Mouse (Mus musculus) limb, embryonic 13.5 days (tissue): ENCODE data around the gene Lss. TPM values are rescaled to one million over a fixed set of nuclear protein-coding genes. Genes with fewer than 3 reads are reported as not detected.
A peak's percentile ranks its signal among the peaks of the same experiment; 100 is the strongest.

Source experiments
- ATAC-seq: fragments of 200-750 bp; cut with Nextera tagmentation; 2 replicates; pipeline ENCODE4 v1.8.0; 2017; ENCODE audit warnings: low read depth, moderate number of reproducible peaks, moderate TSS enrichment; ENCODE audit not compliant: low FRiP score
- H3K27ac ChIP-seq: fragments of 300-500 bp; sonication (generic); 2 replicates; pipeline ENCODE4 v1.5.1; 2015; ENCODE audit warnings: inconsistent platforms, mild to moderate bottlenecking, moderate library complexity
- H3K27me3 ChIP-seq: fragments of 300-500 bp; sonication (generic); 2 replicates; pipeline ENCODE4 v1.6.1; 2015; ENCODE audit warnings: mild to moderate bottlenecking, inconsistent platforms
- H3K36me3 ChIP-seq: fragments of 300-500 bp; sonication (generic); 2 replicates; pipeline ENCODE4 v1.6.1; 2015; ENCODE audit warnings: inconsistent platforms, mild to moderate bottlenecking, moderate library complexity
- H3K4me1 ChIP-seq: fragments of 300-500 bp; sonication (generic); 2 replicates; pipeline ENCODE4 v1.6.1; 2015; ENCODE audit warnings: inconsistent platforms
- H3K4me2 ChIP-seq: fragments of 300-500 bp; sonication (generic); replicated peaks from 2 replicates; pipeline ENCODE4 v1.6.1; 2015; ENCODE audit warnings: inconsistent platforms, mild to moderate bottlenecking, moderate library complexity
- H3K4me3 ChIP-seq: fragments of 300-500 bp; sonication (generic); 2 replicates; pipeline ENCODE4 v1.5.1; 2015; ENCODE audit warnings: moderate library complexity, mild to moderate bottlenecking, inconsistent platforms
- H3K9ac ChIP-seq: fragments of 300-500 bp; sonication (generic); 2 replicates; pipeline ENCODE4 v1.6.1; 2015; ENCODE audit warnings: mild to moderate bottlenecking, inconsistent platforms
- H3K9me3 ChIP-seq: fragments of 300-500 bp; sonication (generic); 2 replicates; pipeline ENCODE4 v1.6.1; 2016; ENCODE audit warnings: inconsistent platforms
- WGBS: fragments of 180-500 bp; shearing (Covaris S2); methylation state at CpG from one replicate; pipeline ENCODE4 v1.1.7; 2015; 5-methylcytosine and 5-hydroxymethylcytosine counted together
- polyA plus RNA-seq: library from polyadenylated mRNA; unstranded; fragments of >200 nt; fragmentation: Nextera tagmentation; extraction: Ambion mirVana; gene quantifications from 2 replicates; pipeline ENCODE4 v1.2.1, GENCODE M21; 2015

Gene Lss
- 25.6 and 27.6 TPM in 2 replicates for polyA plus RNA-seq

DNA sequence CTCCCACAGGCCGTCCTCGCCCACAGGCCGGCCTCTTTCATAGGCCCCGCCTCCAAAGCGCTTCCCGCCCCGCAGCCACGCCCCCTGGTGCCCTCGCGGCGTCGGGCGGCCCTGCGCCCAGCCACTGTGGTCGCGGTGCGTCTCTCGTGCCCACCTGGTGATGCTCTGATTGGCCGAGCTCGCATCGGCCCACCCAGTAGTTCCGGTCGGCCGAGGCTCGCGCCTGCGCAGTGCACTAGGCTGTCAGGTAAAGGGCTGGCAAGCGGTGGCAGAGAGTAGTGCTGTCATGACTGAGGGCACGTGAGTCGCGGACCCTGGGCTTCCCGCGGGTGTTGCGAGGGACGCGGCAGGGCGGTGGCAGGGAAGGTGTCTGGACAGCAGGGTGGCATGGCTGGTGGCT, at the start of gene Lss:
Gene Lss, plus strand, starts transcription at position 214 of the 400 bp plus-strand sequence.
- WGBS = under 1% methylated on average over 37 of the region's 37 CpGs
- peak within 1 kb of the TSS; percentile 93 for H3K4me2 ChIP-seq
- peak; percentile 99 for ATAC-seq

DNA sequence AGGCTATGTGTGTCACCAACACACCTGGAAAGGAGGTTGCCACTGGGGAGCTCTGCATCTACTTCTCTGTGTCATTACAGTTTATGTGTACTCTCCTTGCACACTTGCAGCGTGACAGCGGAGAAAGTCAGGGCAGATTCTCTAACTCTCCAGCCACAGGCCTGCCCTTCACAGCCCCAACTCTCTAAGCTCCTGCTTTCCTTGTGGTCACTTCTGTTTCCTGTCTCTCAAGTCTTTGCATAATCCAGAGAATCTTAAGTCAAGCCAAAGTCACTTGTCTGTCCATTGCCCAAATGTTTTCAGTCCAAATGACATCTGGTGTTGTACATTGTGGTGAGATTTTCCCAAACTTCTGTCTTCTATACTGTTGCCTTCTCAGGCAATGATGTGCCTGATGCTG, 45.1 kb upstream of the Lss start:
- WGBS = 100% methylated on average over 2 of the region's 2 CpGs
- Histone ChIP-seq H3K4me2 (no peak overlapping the region), H3K9me3 (no peaks in the 10 kb centered on the region), H3K9ac (no peak overlapping the region), H3K4me3 (no peak overlapping the region), H3K4me1 (no peaks in the 10 kb centered on the region), H3K27me3 (no peaks in the 10 kb centered on the region), H3K36me3 (peaks cover 96% of the 10 kb centered on the region), H3K27ac (no peak overlapping the region)
- ATAC-seq = no peak

More for the DNA sequence above, at the start of gene Lss:
- H3K4me1 ChIP-seq = peaks cover 15% of the 10 kb centered on the region
- H3K27me3 ChIP-seq = no peaks in the 10 kb centered on the region
- no peaks in the 10 kb centered on the region for H3K9me3 ChIP-seq
- peak within 1 kb of the TSS; percentile 76; the same call in 1 of the 2 replicates for H3K27ac ChIP-seq
- peak within 1 kb of the TSS; percentile 79 for H3K9ac ChIP-seq
- peaks cover 32% of the 10 kb centered on the region for H3K36me3 ChIP-seq
- H3K4me3 ChIP-seq = peak within 1 kb of the TSS; percentile 68

DNA sequence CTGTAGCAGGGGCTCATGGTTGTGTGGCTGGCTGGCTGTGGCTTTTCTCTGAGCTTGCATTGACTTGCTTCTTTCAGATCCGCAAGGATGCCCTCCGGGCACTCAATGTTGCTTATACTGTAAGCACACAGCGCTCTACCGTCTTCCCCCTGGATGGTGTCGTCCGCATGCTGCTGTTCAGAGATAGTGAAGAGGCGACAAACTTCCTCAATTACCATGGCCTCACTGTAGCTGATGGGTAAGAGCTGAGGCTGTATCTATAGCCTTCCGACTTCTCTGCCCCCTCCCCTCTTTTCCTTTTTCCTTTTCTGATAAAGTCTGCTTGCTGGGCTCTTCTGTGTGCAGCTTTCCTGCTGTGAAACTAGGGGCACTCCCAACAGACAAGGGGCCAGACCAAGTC, 43.1 kb upstream of the Lss start:
- Histone ChIP-seq H3K27ac (no peak overlapping the region), H3K36me3 (peaks cover 94% of the 10 kb centered on the region), H3K4me2 (no peak overlapping the region), H3K9ac (no peak overlapping the region), H3K4me3 (no peak overlapping the region), H3K27me3 (no peaks in the 10 kb centered on the region), H3K4me1 (no peaks in the 10 kb centered on the region), H3K9me3 (no peaks in the 10 kb centered on the region)
- ATAC-seq = no peak
- 95% methylated on average over 8 of the region's 8 CpGs for WGBS

GRCm38 (mm10) chr10:76489205-76489604, 42.2 kb upstream of the Lss start:
- 95% methylated on average over 15 of the region's 15 CpGs for WGBS
- Histone ChIP-seq H3K4me1 (no peaks in the 10 kb centered on the region), H3K36me3 (peaks cover 94% of the 10 kb centered on the region), H3K4me3 (no peak overlapping the region), H3K27ac (no peak overlapping the region), H3K9me3 (no peaks in the 10 kb centered on the region), H3K9ac (no peak overlapping the region), H3K4me2 (no peak overlapping the region), H3K27me3 (no peaks in the 10 kb centered on the region)
- no peak for ATAC-seq

GRCm38 (mm10) chr10:76493527-76493926, 37.9 kb upstream of the Lss start:
- no peaks in the 10 kb centered on the region for H3K4me1 ChIP-seq
- H3K27me3 ChIP-seq = no peaks in the 10 kb centered on the region
- H3K9ac ChIP-seq = no peak overlapping the region
- ATAC-seq = no peak
- peaks cover 88% of the 10 kb centered on the region for H3K36me3 ChIP-seq
- no peaks in the 10 kb centered on the region for H3K9me3 ChIP-seq
- WGBS = 77% methylated on average over 1 of the region's 1 CpGs
- no peak overlapping the region for H3K27ac ChIP-seq
- H3K4me3 ChIP-seq = no peak overlapping the region
- H3K4me2 ChIP-seq = no peak overlapping the region

- H3K27me3 ChIP-seq = no peaks in the 10 kb centered on the region
- 90% methylated on average over 6 of the region's 6 CpGs for WGBS
- no peak overlapping the region for H3K4me2 ChIP-seq
- no peak overlapping the region for H3K4me3 ChIP-seq
- no peak for ATAC-seq
- no peaks in the 10 kb centered on the region for H3K9me3 ChIP-seq
- no peaks in the 10 kb centered on the region for H3K4me1 ChIP-seq
- no peak overlapping the region for H3K27ac ChIP-seq
- H3K36me3 ChIP-seq = peaks cover 88% of the 10 kb centered on the region
- H3K9ac ChIP-seq = no peak overlapping the region
These were observed 35.9 kb upstream of the Lss start for GRCm38 (mm10) chr10:76495501-76495900.

DNA sequence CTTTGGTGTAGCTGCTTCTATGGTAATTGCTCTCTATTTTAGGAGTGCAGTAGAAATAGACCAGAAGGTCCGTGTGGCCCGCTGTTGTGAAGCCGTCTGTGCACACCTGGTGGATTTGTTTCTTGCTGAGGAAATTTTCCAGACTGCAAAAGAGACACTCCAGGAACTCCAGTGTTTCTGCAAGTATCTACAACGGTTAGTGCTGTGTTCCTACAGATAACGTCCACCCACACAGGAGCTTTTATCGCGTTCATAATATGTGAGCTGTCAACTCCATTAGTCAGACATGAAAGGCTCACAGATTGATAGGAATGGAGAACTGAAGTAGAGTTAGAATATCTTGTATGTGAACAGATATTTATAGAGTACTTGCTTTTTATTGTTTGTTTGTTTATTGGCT, 35.0 kb upstream of the Lss start:
- WGBS = 91% methylated on average over 7 of the region's 7 CpGs
- H3K4me3 ChIP-seq = no peak overlapping the region
- no peak for ATAC-seq
- no peak overlapping the region for H3K9ac ChIP-seq
- H3K4me2 ChIP-seq = no peak overlapping the region
- H3K36me3 ChIP-seq = peaks cover 87% of the 10 kb centered on the region
- H3K9me3 ChIP-seq = no peaks in the 10 kb centered on the region
- no peak overlapping the region for H3K27ac ChIP-seq
- H3K4me1 ChIP-seq = no peaks in the 10 kb centered on the region
- H3K27me3 ChIP-seq = no peaks in the 10 kb centered on the region

DNA sequence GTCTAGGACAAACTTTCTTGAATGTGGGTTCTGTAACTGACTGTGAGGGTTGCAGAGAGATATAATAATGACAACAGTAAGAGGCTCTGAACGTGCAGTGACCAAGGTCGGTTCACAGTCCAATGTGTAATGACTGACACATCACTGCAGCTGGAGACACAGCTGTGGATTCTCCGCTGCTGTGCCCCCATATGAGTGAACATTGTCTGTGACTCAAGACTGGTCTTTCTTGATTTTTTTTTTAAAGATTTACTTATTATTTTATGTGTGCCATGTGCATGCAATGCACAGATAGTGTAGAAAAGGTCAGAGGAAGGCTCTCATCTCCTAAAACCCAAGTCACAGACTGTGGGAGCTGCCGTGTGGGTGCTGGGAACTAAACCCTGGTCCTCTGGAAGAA, 33.9 kb upstream of the Lss start:
- H3K27me3 ChIP-seq = no peaks in the 10 kb centered on the region
- no peaks in the 10 kb centered on the region for H3K9me3 ChIP-seq
- H3K4me2 ChIP-seq = no peak overlapping the region
- no peak overlapping the region for H3K4me3 ChIP-seq
- no peaks in the 10 kb centered on the region for H3K4me1 ChIP-seq
- no peak overlapping the region for H3K27ac ChIP-seq
- ATAC-seq = no peak
- H3K36me3 ChIP-seq = peaks cover 91% of the 10 kb centered on the region
- no peak overlapping the region for H3K9ac ChIP-seq
- 95% methylated on average over 4 of the region's 4 CpGs for WGBS

- ATAC-seq = no peak
- H3K4me1 ChIP-seq = no peaks in the 10 kb centered on the region
- H3K4me3 ChIP-seq = no peak overlapping the region
- no peak overlapping the region for H3K4me2 ChIP-seq
- no peak overlapping the region for H3K9ac ChIP-seq
- H3K36me3 ChIP-seq = peaks cover 88% of the 10 kb centered on the region
- H3K27me3 ChIP-seq = no peaks in the 10 kb centered on the region
- WGBS = 91% methylated on average over 11 of the region's 11 CpGs
- no peak overlapping the region for H3K27ac ChIP-seq
- H3K9me3 ChIP-seq = no peaks in the 10 kb centered on the region
These were observed 27.0 kb upstream of the Lss start for GRCm38 (mm10) chr10:76504271-76504943.

DNA sequence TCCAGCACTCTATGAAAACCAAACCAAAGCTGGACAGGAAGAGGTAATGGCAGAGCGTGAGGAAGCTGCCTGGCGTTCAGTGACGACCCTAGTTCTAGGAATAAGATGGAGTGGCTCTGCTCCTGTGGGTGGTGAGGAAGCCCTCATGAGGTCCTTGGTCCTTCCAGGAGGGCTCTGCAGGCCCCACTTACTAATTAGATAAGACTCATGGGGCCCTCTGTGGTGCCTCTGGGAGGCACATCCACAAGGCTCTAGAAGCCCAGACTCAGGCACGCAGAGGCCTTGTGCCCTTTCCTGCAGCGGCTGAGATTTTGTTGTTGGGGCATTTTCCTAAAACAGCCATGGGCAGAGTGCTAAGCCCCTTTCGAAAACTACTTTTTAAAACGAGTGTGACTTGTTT, 25.5 kb upstream of the Lss start:
- Histone ChIP-seq H3K4me2 (no peak overlapping the region), H3K27me3 (no peaks in the 10 kb centered on the region), H3K36me3 (peaks cover 87% of the 10 kb centered on the region), H3K4me3 (no peak overlapping the region), H3K9me3 (no peaks in the 10 kb centered on the region), H3K9ac (no peak overlapping the region), H3K4me1 (no peaks in the 10 kb centered on the region), H3K27ac (no peak overlapping the region)
- ATAC-seq = no peak
- WGBS = 94% methylated on average over 7 of the region's 7 CpGs

- Histone ChIP-seq H3K4me1 (no peaks in the 10 kb centered on the region), H3K36me3 (peaks cover 90% of the 10 kb centered on the region)
- WGBS = 52% methylated on average over 5 of the region's 5 CpGs
These were observed 18.3 kb upstream of the Lss start for GRCm38 (mm10) chr10:76512965-76513583.

GRCm38 (mm10) chr10:76530922-76531321, 466 bp upstream of the Lss start:
- Histone ChIP-seq H3K4me3 (peak overlapping the region; percentile 68), H3K9me3 (no peaks in the 10 kb centered on the region), H3K9ac (peak overlapping the region; percentile 67), H3K4me2 (peak overlapping the region; percentile 93), H3K36me3 (peaks cover 27% of the 10 kb centered on the region), H3K27ac (0 out of 2 replicates have a peak overlapping the region, but pooled peaks have one; percentile 15), H3K27me3 (no peaks in the 10 kb centered on the region), H3K4me1 (peaks cover 15% of the 10 kb centered on the region)
- 2% methylated on average over 11 of the region's 11 CpGs for WGBS
- ATAC-seq = peak; percentile 42; the same call in 1 of the 2 replicates

More at GRCm38 (mm10) chr10:76512965-76513583, 18.3 kb upstream of the Lss start:
- no peak overlapping the region for H3K27ac ChIP-seq
- no peaks in the 10 kb centered on the region; the same call in 1 of the 2 replicates for H3K9me3 ChIP-seq
- ATAC-seq = peak; percentile 48; the same call in 1 of the 2 replicates
- no peak overlapping the region for H3K9ac ChIP-seq
- H3K27me3 ChIP-seq = no peaks in the 10 kb centered on the region
- no peak overlapping the region for H3K4me2 ChIP-seq
- no peak overlapping the region for H3K4me3 ChIP-seq
